Mouse (Mus musculus) myocyte (in vitro differentiated cells): Measurements from ENCODE around the gene Olfr370.

Experiments used
- CEBPB ChIP-seq: IDR thresholded peaks from 2 replicates; pipeline ENCODE4 v1.6.1; 2011; ENCODE audit warnings: mild to moderate bottlenecking, moderate library complexity; ENCODE audit not compliant: poor library complexity, insufficient read depth, severe bottlenecking
- E2F4 ChIP-seq: IDR thresholded peaks from one replicate; pipeline ENCODE4 v1.6.1; 2011; ENCODE audit warnings: mild to moderate bottlenecking, control low read depth, moderate library complexity; ENCODE audit not compliant: insufficient read depth
- MAX ChIP-seq: IDR thresholded peaks from one replicate; pipeline ENCODE4 v1.6.1; 2011; ENCODE audit warnings: low read depth, mild to moderate bottlenecking, control low read depth
- MYOD1 ChIP-seq, 3 experiments: IDR thresholded peaks; one replicate each; pipeline ENCODE4 v1.6.1; 2011; ENCODE audit warnings: control low read depth in 2 of 3, low read depth in 2 of 3, mild to moderate bottlenecking in 2 of 3, moderate library complexity in 1 of 3; ENCODE audit not compliant: insufficient read length in 2 of 3, control insufficient read depth in 1 of 3
- MYOG ChIP-seq, 3 experiments: IDR thresholded peaks; one replicate each; pipeline ENCODE4 v1.6.1; 2011; ENCODE audit warnings: control low read depth in 2 of 3, low read depth in 2 of 3, mild to moderate bottlenecking in 2 of 3; ENCODE audit not compliant: insufficient read length in 2 of 3, control insufficient read depth in 1 of 3, insufficient read depth in 1 of 3
- POLR2A ChIP-seq: IDR thresholded peaks from one replicate; pipeline ENCODE4 v1.6.1; 2011; ENCODE audit warnings: low read depth, mild to moderate bottlenecking, control low read depth, moderate library complexity; ENCODE audit not compliant: insufficient read length
- POLR2AphosphoS2 ChIP-seq: IDR thresholded peaks from one replicate; pipeline ENCODE4 v1.6.1; 2011; ENCODE audit warnings: low read depth, control low read depth; ENCODE audit not compliant: insufficient read length
- REST ChIP-seq: IDR thresholded peaks from one replicate; pipeline ENCODE4 v1.6.1; 2011; ENCODE audit warnings: mild to moderate bottlenecking, control low read depth, moderate library complexity; ENCODE audit not compliant: insufficient read depth, insufficient read length
- SRF ChIP-seq: IDR thresholded peaks from one replicate; pipeline ENCODE4 v1.6.1; 2011; ENCODE audit warnings: low read depth; ENCODE audit not compliant: control insufficient read depth, insufficient read length
- TCF12 ChIP-seq: IDR thresholded peaks from one replicate; pipeline ENCODE4 v1.6.1; 2011; ENCODE audit warnings: mild to moderate bottlenecking, control low read depth; ENCODE audit not compliant: poor library complexity, insufficient read depth, severe bottlenecking
- TCF3 ChIP-seq: IDR thresholded peaks from one replicate; pipeline ENCODE4 v1.6.1; 2011; ENCODE audit warnings: low read depth, control low read depth; ENCODE audit not compliant: insufficient read length
- USF1 ChIP-seq: IDR thresholded peaks from one replicate; pipeline ENCODE4 v1.6.1; 2011; ENCODE audit warnings: low read depth, mild to moderate bottlenecking, control low read depth, moderate library complexity

GRCm38 (mm10) chr8:83590488-83591023 is 55.0 kb downstream of the Olfr370 start:
- TF ChIP-seq USF1 (no peak), E2F4 (no peak), POLR2AphosphoS2 (no peak), POLR2A (no peak), CEBPB (no peak), MYOD1 (IDR thresholded peaks at IDR 0.05; ENCODE audit: control insufficient read depth in 1 of 3, insufficient read length in 2 of 3, low read depth in 2 of 3) (no peak), MYOG (IDR thresholded peaks at IDR 0.05; ENCODE audit: control insufficient read depth in 1 of 3, insufficient read depth in 1 of 3, insufficient read length in 2 of 3, low read depth in 2 of 3) (no peak), TCF12 (no peak), MAX (no peak), TCF3 (no peak), REST (no peak), SRF (no peak)
